Mouse (Mus musculus): ENCODE measurements around the gene Vwce.

DNA sequence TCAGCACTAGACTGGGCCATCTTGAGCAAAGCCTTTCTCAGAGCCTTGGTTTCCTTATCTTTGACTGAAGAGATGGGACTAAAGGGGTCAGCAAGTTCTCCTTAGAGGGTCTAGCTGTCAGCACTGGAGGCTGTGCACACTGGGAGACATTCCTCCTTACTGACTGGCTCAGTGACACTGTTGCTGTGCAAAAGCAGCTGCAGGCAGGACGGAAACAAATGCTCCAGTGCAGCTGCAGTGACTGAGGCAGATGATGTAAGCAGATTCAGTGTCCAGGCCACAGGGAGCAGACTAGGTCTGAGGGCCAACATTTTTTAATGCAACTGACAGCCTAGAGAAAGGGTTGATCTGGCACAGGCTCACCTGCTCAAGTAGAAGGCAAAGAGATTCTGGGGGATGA, 39.3 kb downstream of the Vwce start:
- TF ChIP-seq CTCF (IDR thresholded peaks at IDR 0.05; ENCODE audit: borderline replicate concordance, insufficient read depth, low read depth, low read length) = no peak
- TF ChIP-seq POLR2A (IDR thresholded peaks at IDR 0.05; ENCODE audit: borderline replicate concordance, insufficient read depth, low read length) = no peak
